Mouse (Mus musculus) retina, embryonic 14.5 days (tissue): ENCODE measurements at regions not wholly inside any gene's neighbourhood (a gene's known extent, or its start where the extent isn't known, plus 50 kb on each side); places are given as distances from the start of the nearest gene placed in this dataset.

ENCODE experiments used
- DNase-seq: peaks from one replicate; pipeline ENCODE4 v3.0.0-alpha.2; 2015; ENCODE audit warnings: low spot score

GRCm38 (mm10) chr14:29784506-29784905 lies 62.8 kb upstream of the Cacna2d3 start:
- no peak for DNase-seq

GRCm38 (mm10) chr14:29786431-29786830 lies 64.8 kb upstream of the Cacna2d3 start:
- no peak for DNase-seq

- DNase-seq, result no peak
Observed at GRCm38 (mm10) chr14:29787796-29788195, 66.1 kb upstream of the Cacna2d3 start.

GRCm38 (mm10) chr14:29788351-29788750 lies 66.7 kb upstream of the Cacna2d3 start:
- DNase-seq, result no peak

- peak; percentile 15 for DNase-seq
Observed at GRCm38 (mm10) chr14:29795325-29795724, 73.7 kb upstream of the Cacna2d3 start.

- no peak for DNase-seq
Observed at GRCm38 (mm10) chr14:29796396-29796795, 74.7 kb upstream of the Cacna2d3 start.

GRCm38 (mm10) chr14:29799852-29800251 lies 78.2 kb upstream of the Cacna2d3 start:
- peak; percentile 6 for DNase-seq

GRCm38 (mm10) chr14:29805234-29805633 lies 83.6 kb upstream of the Cacna2d3 start:
- DNase-seq, result no peak

GRCm38 (mm10) chr14:29807881-29808280 lies 86.2 kb upstream of the Cacna2d3 start:
- no peak for DNase-seq

- DNase-seq, result no peak
Observed at GRCm38 (mm10) chr14:29814626-29815025, 93.0 kb upstream of the Cacna2d3 start.

GRCm38 (mm10) chr14:29817548-29817947 lies 95.9 kb upstream of the Cacna2d3 start:
- DNase-seq, result no peak

GRCm38 (mm10) chr14:29818251-29818650 lies 96.6 kb upstream of the Cacna2d3 start:
- no peak for DNase-seq

- DNase-seq, result no peak
Observed at GRCm38 (mm10) chr14:29818751-29819150, 97.1 kb upstream of the Cacna2d3 start.

GRCm38 (mm10) chr14:29837063-29837462 lies 115.4 kb upstream of the Cacna2d3 start:
- no peak for DNase-seq

- no peak for DNase-seq
Observed at GRCm38 (mm10) chr14:29839576-29839975, 117.9 kb upstream of the Cacna2d3 start.

- DNase-seq, result no peak
Observed at GRCm38 (mm10) chr14:29841361-29842117, 119.9 kb upstream of the Cacna2d3 start.

- DNase-seq, result no peak
Observed at GRCm38 (mm10) chr14:29847661-29848060, 120.4 kb upstream of the Selenok start.

GRCm38 (mm10) chr14:29851286-29851685 lies 116.8 kb upstream of the Selenok start:
- DNase-seq, result no peak

GRCm38 (mm10) chr14:29851956-29852725 lies 116.0 kb upstream of the Selenok start:
- DNase-seq, result no peak

- DNase-seq, result no peak
Observed at GRCm38 (mm10) chr14:29862032-29862431, 106.1 kb upstream of the Selenok start.

- no peak for DNase-seq
Observed at GRCm38 (mm10) chr14:29866455-29867275, 101.4 kb upstream of the Selenok start.

GRCm38 (mm10) chr14:29867311-29867710 lies 100.8 kb upstream of the Selenok start:
- no peak for DNase-seq
